Mouse (Mus musculus) adrenal gland, postnatal 14 days (tissue): ENCODE data around the gene 4933405L10Rik. TPM values are rescaled to one million over a fixed set of nuclear protein-coding genes. Genes with fewer than 3 reads are reported as not detected.
A peak's percentile ranks its signal among the peaks of the same experiment; 100 is the strongest.

Experiments
- DNase-seq: peaks from one replicate; pipeline ENCODE4 v3.0.0; 2021; ENCODE audit warnings: mixed read lengths
- total RNA-seq: library from RNA; stranded (reverse); gene quantifications from 2 replicates; pipeline ENCODE4 v1.2.3, GENCODE M21; 2021

Gene 4933405L10Rik
- total RNA-seq, 1 experiment from 2014 or later, result not detected

DNA sequence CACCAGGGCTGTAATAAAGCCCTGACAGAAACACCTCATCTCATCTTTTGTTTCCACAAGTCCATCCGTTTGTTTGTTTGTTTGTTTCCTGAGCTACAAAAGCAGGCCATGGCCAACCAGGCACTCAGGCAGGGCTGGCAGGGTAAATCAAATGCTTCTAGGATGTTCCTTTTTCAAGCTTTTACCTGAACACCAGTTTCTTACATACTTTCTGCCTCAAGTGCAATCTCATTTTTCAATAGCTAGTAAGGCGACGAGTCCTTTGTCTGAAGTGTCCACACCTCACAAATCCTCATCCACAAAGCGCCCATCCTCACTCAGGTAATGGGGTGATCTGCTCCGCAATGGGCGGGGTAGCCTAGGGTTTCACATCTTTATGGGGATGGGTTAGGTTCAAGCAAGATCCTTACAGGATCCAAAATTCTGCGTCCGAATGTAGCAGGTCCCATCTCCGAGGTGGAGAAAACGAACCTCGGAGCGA is 50.4 kb downstream of the 4933405L10Rik start:
- DNase-seq, result no peak

DNA sequence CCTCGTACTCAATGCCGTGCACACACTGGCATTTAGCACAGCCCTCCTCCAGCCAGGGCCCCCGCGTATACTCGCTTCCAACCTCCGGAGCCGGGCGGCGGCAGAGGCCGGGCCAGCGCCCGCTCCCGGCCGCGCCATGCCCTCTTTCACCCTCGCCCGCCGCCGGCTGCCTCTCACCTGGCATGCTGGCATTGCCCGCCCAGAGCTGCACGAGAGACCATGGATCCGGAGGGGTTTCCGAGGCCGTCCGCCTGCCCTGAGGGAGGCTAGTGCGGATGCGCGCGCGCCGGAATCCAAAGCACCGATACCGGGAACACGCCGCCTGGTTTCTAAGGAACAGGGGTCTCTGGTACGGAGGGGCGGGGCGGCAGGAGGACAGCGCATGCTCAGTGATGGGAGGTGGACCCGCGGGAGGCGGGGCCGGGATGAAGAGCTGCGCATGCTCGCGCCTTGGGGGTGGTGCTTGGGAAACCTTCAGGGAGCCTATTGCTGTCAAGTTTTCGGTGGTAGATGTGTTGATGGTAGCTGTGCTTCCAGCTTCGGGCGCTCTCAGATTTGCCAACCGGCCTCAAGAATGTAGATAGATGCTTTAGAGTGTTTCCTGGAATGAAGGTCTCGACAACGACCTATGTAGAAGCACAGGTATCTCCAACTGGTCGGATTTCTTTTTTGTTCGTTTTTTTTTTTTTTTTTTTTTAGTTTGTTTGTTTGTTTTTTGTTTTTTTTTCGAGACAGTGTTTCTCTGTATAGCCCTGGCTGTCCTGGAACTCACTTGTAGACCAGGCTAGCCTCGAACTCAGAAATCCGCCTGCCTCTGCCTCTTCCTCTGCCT is 51.0 kb downstream of the 4933405L10Rik start, which contains the start of gene Gfod2:
Gfod2 (minus strand) TSS at position 388 of the 832 bp plus-strand sequence.
- peak; percentile 100 for DNase-seq

Other genes starting within 250 kb of the 4933405L10Rik start
- gene Tppp3, start 236.1 kb upstream of the 4933405L10Rik start, total RNA-seq, result 42.6 and 57.0 TPM in 2 replicates
- gene Zdhhc1, start 210.8 kb upstream of the 4933405L10Rik start, total RNA-seq, result 16.0 and 18.1 TPM in 2 replicates
- 1.1 and 1.2 TPM in 2 replicates for gene Hsd11b2, start 188.9 kb upstream of the 4933405L10Rik start, total RNA-seq
- gene Atp6v0d1, start 141.6 kb upstream of the 4933405L10Rik start, total RNA-seq, result 90.6 and 97.4 TPM in 2 replicates
- 33.9 and 39.8 TPM in 2 replicates for gene Ripor1, start 102.4 kb upstream of the 4933405L10Rik start, total RNA-seq
- gene Ctcf, start 71.1 kb upstream of the 4933405L10Rik start, total RNA-seq, result 58.4 and 70.4 TPM in 2 replicates
- gene Agrp, start 70.3 kb upstream of the 4933405L10Rik start, total RNA-seq, result 0.93 and 1.0 TPM in 2 replicates
- 3.1 and 8.1 TPM in 2 replicates for gene Carmil2, start 21.4 kb upstream of the 4933405L10Rik start, total RNA-seq
- gene Acd, start 6.6 kb upstream of the 4933405L10Rik start, total RNA-seq, result 23.3 and 23.8 TPM in 2 replicates
- 10.6 and 11.0 TPM in 2 replicates for gene Pard6a, start 6.5 kb upstream of the 4933405L10Rik start, total RNA-seq
- gene Enkd1, start 555 bp downstream of the 4933405L10Rik start, total RNA-seq, result 5.4 and 6.0 TPM in 2 replicates
- gene Gfod2, start 51.0 kb downstream of the 4933405L10Rik start, total RNA-seq, result 7.8 and 11.3 TPM in 2 replicates
- 27.3 and 29.8 TPM in 2 replicates for gene Ranbp10, start 119.7 kb downstream of the 4933405L10Rik start, total RNA-seq
- not detected in 2 replicates for gene Tsnaxip1, start 120.1 kb downstream of the 4933405L10Rik start, total RNA-seq
- 8.5 and 11.2 TPM in 2 replicates for gene Cenpt, start 145.6 kb downstream of the 4933405L10Rik start, total RNA-seq
- gene Thap11, start 147.5 kb downstream of the 4933405L10Rik start, total RNA-seq, result 30.9 and 31.0 TPM in 2 replicates
- gene Nutf2, start 152.9 kb downstream of the 4933405L10Rik start, total RNA-seq, result 22.3 and 41.4 TPM in 2 replicates
- gene Edc4, start 173.2 kb downstream of the 4933405L10Rik start, total RNA-seq, result 30.1 and 33.5 TPM in 2 replicates
- gene Nrn1l, start 185.9 kb downstream of the 4933405L10Rik start, total RNA-seq, result 1.0 TPM in 1 of 2 replicates, not detected in the other
- 31.0 and 32.2 TPM in 2 replicates for gene Pskh1, start 192.8 kb downstream of the 4933405L10Rik start, total RNA-seq
- 0.59 TPM in 1 of 2 replicates, not detected in the other for gene Ctrl, start 226.2 kb downstream of the 4933405L10Rik start, total RNA-seq
- 49.2 and 65.5 TPM in 2 replicates for gene Psmb10, start 230.8 kb downstream of the 4933405L10Rik start, total RNA-seq
- 5.3 and 54.9 TPM in 2 replicates for gene Lcat, start 235.7 kb downstream of the 4933405L10Rik start, total RNA-seq